Mouse (Mus musculus) hematopoietic stem cell, adult 5-6 weeks (primary cell): ENCODE data around the gene Ugt1a10. TPM values are rescaled to one million over a fixed set of nuclear protein-coding genes. Genes with fewer than 3 reads are reported as not detected.

Source experiments
- ATAC-seq, 2 experiments: fragments of 125-278 bp in 1 of 2; replicated peaks in 1 of 2; 2 replicates each; pipeline ENCODE4 v1.8.0; 2016 to 2017; ENCODE audit warnings: inconsistent platforms in 2 of 2, mild to moderate bottlenecking in 2 of 2, moderate number of reproducible peaks in 2 of 2, low read depth in 1 of 2, moderate TSS enrichment in 1 of 2; ENCODE audit not compliant: low FRiP score in 2 of 2, poor library complexity in 2 of 2, severe bottlenecking in 2 of 2, insufficient read depth in 1 of 2, low TSS enrichment in 1 of 2
- total RNA-seq: library from RNA; stranded (forward); fragments of 172-1452, 232-1000 nt; gene quantifications from 2 replicates; pipeline ENCODE4 v1.2.3, GENCODE M21; 2017

The Ugt1a10 gene
- total RNA-seq, 1 experiment from 2014 or later, result not detected

GRCm38 (mm10) chr1:88195687-88196086 is 140.5 kb downstream of the Ugt1a10 start:
- no peak for ATAC-seq

GRCm38 (mm10) chr1:88197443-88197842 is 142.3 kb downstream of the Ugt1a10 start:
- ATAC-seq, result no peak

GRCm38 (mm10) chr1:88199996-88200395 is 144.8 kb downstream of the Ugt1a10 start:
- no peak for ATAC-seq

GRCm38 (mm10) chr1:88200456-88200855 is 145.3 kb downstream of the Ugt1a10 start, which contains the start of gene Ugt1a2:
TSS of gene Ugt1a2 (plus strand) at chr1:88200601.
- no peak for ATAC-seq

- peak; percentile 65 to 80 for ATAC-seq
These were observed 150.2 kb downstream of the Ugt1a10 start, which contains the start of gene Dnajb3 for GRCm38 (mm10) chr1:88205294-88205922. TSS of gene Dnajb3 (minus strand) at chr1:88205782.

- no peak; a peak in 1 of 4 replicates for ATAC-seq
These were observed 151.8 kb downstream of the Ugt1a10 start for GRCm38 (mm10) chr1:88206843-88207479.

GRCm38 (mm10) chr1:88211812-88212211 is 156.6 kb downstream of the Ugt1a10 start, which contains the start of gene Ugt1a1:
TSS of gene Ugt1a1 (plus strand) at chr1:88211959.
- ATAC-seq, result no peak

GRCm38 (mm10) chr1:88212341-88213045 is 157.3 kb downstream of the Ugt1a10 start:
- no peak for ATAC-seq

- ATAC-seq, result no peak
These were observed 157.9 kb downstream of the Ugt1a10 start for GRCm38 (mm10) chr1:88213061-88213460.

GRCm38 (mm10) chr1:88213766-88214461 is 158.7 kb downstream of the Ugt1a10 start:
- peak in 1 of 2 experiments; percentile 7; a peak in 1 of 4 replicates for ATAC-seq

- ATAC-seq, result peak in 1 of 2 experiments; percentile 1; a peak in 1 of 4 replicates
These were observed 159.3 kb downstream of the Ugt1a10 start for GRCm38 (mm10) chr1:88214462-88214952.

- ATAC-seq, result no peak
These were observed 160.5 kb downstream of the Ugt1a10 start for GRCm38 (mm10) chr1:88215466-88216380.

- no peak for ATAC-seq
These were observed 161.4 kb downstream of the Ugt1a10 start for GRCm38 (mm10) chr1:88216551-88216950.

- ATAC-seq, result no peak
These were observed 162.0 kb downstream of the Ugt1a10 start for GRCm38 (mm10) chr1:88217144-88217543.

- ATAC-seq, result no peak
These were observed 162.4 kb downstream of the Ugt1a10 start for GRCm38 (mm10) chr1:88217576-88217975.

- no peak for ATAC-seq
These were observed 162.9 kb downstream of the Ugt1a10 start for GRCm38 (mm10) chr1:88218051-88218450.
